Mouse (Mus musculus): Measurements from ENCODE around the gene Zcchc8. TPM values are rescaled to one million over a fixed set of nuclear protein-coding genes. Genes with fewer than 3 reads are reported as not detected.
A peak's percentile ranks its signal among the peaks of the same experiment; 100 is the strongest.
"Not testable (repeated sequence)": the region's sequence is repeated elsewhere in the genome, so short reads cannot be mapped to it uniquely, and the experiment has no call there.

Gene Zcchc8
- polyA plus RNA-seq (2015; fragmentation: Nextera tagmentation; extraction: Ambion mirVana) = 57.0 and 65.8 TPM in 2 replicates

GRCm38 (mm10) chr5:123720328-123721311 is at the start of gene Zcchc8:
Zcchc8 (minus strand) TSS chr5:123721100.
- Histone ChIP-seq H3K4me2 (peak within 1 kb of the TSS; percentile 82), H3K9ac (replicated peaks) (peak within 1 kb of the TSS; percentile 76), H3K27me3 (replicated peaks) (no peaks in the 10 kb centered on the region), H3K4me3 (replicated peaks) (peak within 1 kb of the TSS; percentile 82), H3K27ac (replicated peaks) (peak within 1 kb of the TSS; percentile 91), H3K4me1 (peaks cover 35% of the 10 kb centered on the region), H3K9me3 (replicated peaks) (no peaks in the 10 kb centered on the region), H3K36me3 (peaks cover 12% of the 10 kb centered on the region)
- WGBS = under 1% methylated on average over 83 of the region's 83 CpGs
- peak; percentile 100 for ATAC-seq (ENCODE audit: low FRiP score)

GRCm38 (mm10) chr5:123766455-123766854 is 45.6 kb upstream of the Zcchc8 start:
- H3K27ac ChIP-seq (replicated peaks); H3K9me3 ChIP-seq (replicated peaks); H3K4me1 ChIP-seq; H3K27me3 ChIP-seq (replicated peaks); ATAC-seq (ENCODE audit: low FRiP score); H3K36me3 ChIP-seq; H3K9ac ChIP-seq (replicated peaks); H3K4me3 ChIP-seq (replicated peaks); H3K4me2 ChIP-seq: not testable (repeated sequence)
- 95% methylated on average over 11 of the region's 11 CpGs for WGBS

GRCm38 (mm10) chr5:123765506-123765905 is 44.6 kb upstream of the Zcchc8 start:
- no peak for ATAC-seq (ENCODE audit: low FRiP score)
- H3K27me3 ChIP-seq (replicated peaks) = no peaks in the 10 kb centered on the region
- 95% methylated on average over 11 of the region's 11 CpGs for WGBS
- no peak overlapping the region for H3K4me2 ChIP-seq
- no peak overlapping the region for H3K4me3 ChIP-seq (replicated peaks)
- no peaks in the 10 kb centered on the region for H3K4me1 ChIP-seq
- no peak overlapping the region for H3K27ac ChIP-seq (replicated peaks)
- H3K9ac ChIP-seq (replicated peaks) = no peak overlapping the region
- H3K36me3 ChIP-seq = no peaks in the 10 kb centered on the region
- no peaks in the 10 kb centered on the region for H3K9me3 ChIP-seq (replicated peaks)

GRCm38 (mm10) chr5:123749065-123750064 is 28.5 kb upstream of the Zcchc8 start, which contains the start of the genes Rsrc2 and Kntc1:
Rsrc2 (minus strand) TSS chr5:123749414.
Kntc1 (plus strand) TSS chr5:123749716.
- Histone ChIP-seq H3K4me3 (replicated peaks) (peak within 1 kb of the TSS; percentile 73), H3K9me3 (replicated peaks) (no peaks in the 10 kb centered on the region), H3K27ac (replicated peaks) (peak within 1 kb of the TSS; percentile 99), H3K36me3 (peaks cover 4% of the 10 kb centered on the region), H3K4me2 (peak within 1 kb of the TSS; percentile 79), H3K27me3 (replicated peaks) (no peaks in the 10 kb centered on the region), H3K9ac (replicated peaks) (peak within 1 kb of the TSS; percentile 79), H3K4me1 (peaks cover 35% of the 10 kb centered on the region)
- peak; percentile 99 for ATAC-seq (ENCODE audit: low FRiP score)
- WGBS = under 1% methylated on average over 63 of the region's 63 CpGs

- peak overlapping the region; percentile 79 for H3K9ac ChIP-seq (replicated peaks)
- under 1% methylated on average over 18 of the region's 18 CpGs for WGBS
- H3K27me3 ChIP-seq (replicated peaks) = no peaks in the 10 kb centered on the region
- H3K4me3 ChIP-seq (replicated peaks) = peak overlapping the region; percentile 73
- no peaks in the 10 kb centered on the region for H3K9me3 ChIP-seq (replicated peaks)
- H3K4me2 ChIP-seq = peak overlapping the region; percentile 77
- H3K36me3 ChIP-seq = peaks cover 13% of the 10 kb centered on the region
- peak overlapping the region; percentile 99 for H3K27ac ChIP-seq (replicated peaks)
- H3K4me1 ChIP-seq = peaks cover 35% of the 10 kb centered on the region
- 0 out of 2 replicates have a peak, but pooled peaks have one; percentile 2 for ATAC-seq (ENCODE audit: low FRiP score)
Observed at GRCm38 (mm10) chr5:123748339-123749064, 27.6 kb upstream of the Zcchc8 start.

GRCm38 (mm10) chr5:123747604-123748003 is 26.7 kb upstream of the Zcchc8 start:
- no peaks in the 10 kb centered on the region for H3K9me3 ChIP-seq (replicated peaks)
- H3K27ac ChIP-seq (replicated peaks) = no peak overlapping the region
- H3K4me3 ChIP-seq (replicated peaks) = peak overlapping the region; percentile 73
- H3K4me1 ChIP-seq = peaks cover 35% of the 10 kb centered on the region
- peak overlapping the region; percentile 45 for H3K9ac ChIP-seq (replicated peaks)
- no peaks in the 10 kb centered on the region for H3K27me3 ChIP-seq (replicated peaks)
- H3K36me3 ChIP-seq = peaks cover 20% of the 10 kb centered on the region
- WGBS = 27% methylated on average over 7 of the region's 7 CpGs
- no peak for ATAC-seq (ENCODE audit: low FRiP score)
- H3K4me2 ChIP-seq = peak overlapping the region; percentile 77

- Histone ChIP-seq H3K4me1 (peaks cover 35% of the 10 kb centered on the region), H3K36me3 (peaks cover 26% of the 10 kb centered on the region), H3K27ac (replicated peaks) (no peak overlapping the region), H3K27me3 (replicated peaks) (no peaks in the 10 kb centered on the region), H3K9me3 (replicated peaks) (no peaks in the 10 kb centered on the region), H3K4me2 (peak overlapping the region; percentile 77), H3K9ac (replicated peaks) (no peak overlapping the region), H3K4me3 (replicated peaks) (no peak overlapping the region; the same call in 1 of the 2 replicates)
- ATAC-seq (ENCODE audit: low FRiP score) = no peak
Observed at GRCm38 (mm10) chr5:123746253-123746652, 25.4 kb upstream of the Zcchc8 start.

- no peak for ATAC-seq (ENCODE audit: low FRiP score)
- no peak overlapping the region for H3K27ac ChIP-seq (replicated peaks)
- no peak overlapping the region for H3K4me3 ChIP-seq (replicated peaks)
- no peak overlapping the region for H3K9ac ChIP-seq (replicated peaks)
- H3K4me2 ChIP-seq = no peak overlapping the region
- H3K27me3 ChIP-seq (replicated peaks) = no peaks in the 10 kb centered on the region
- no peaks in the 10 kb centered on the region for H3K9me3 ChIP-seq (replicated peaks)
- peaks cover 38% of the 10 kb centered on the region for H3K36me3 ChIP-seq
- 89% methylated on average over 2 of the region's 2 CpGs for WGBS
- H3K4me1 ChIP-seq = peaks cover 26% of the 10 kb centered on the region
Observed at GRCm38 (mm10) chr5:123744358-123744757, 23.5 kb upstream of the Zcchc8 start.

GRCm38 (mm10) chr5:123730981-123731380 is 10.1 kb upstream of the Zcchc8 start:
- no peak overlapping the region for H3K9ac ChIP-seq (replicated peaks)
- 93% methylated on average over 2 of the region's 2 CpGs for WGBS
- H3K36me3 ChIP-seq = peaks cover 72% of the 10 kb centered on the region
- no peak for ATAC-seq (ENCODE audit: low FRiP score)
- H3K4me3 ChIP-seq (replicated peaks) = no peak overlapping the region
- no peak overlapping the region for H3K4me2 ChIP-seq
- no peaks in the 10 kb centered on the region for H3K4me1 ChIP-seq
- no peaks in the 10 kb centered on the region for H3K9me3 ChIP-seq (replicated peaks)
- no peaks in the 10 kb centered on the region for H3K27me3 ChIP-seq (replicated peaks)
- no peak overlapping the region for H3K27ac ChIP-seq (replicated peaks)

GRCm38 (mm10) chr5:123723816-123724215 is 2.9 kb upstream of the Zcchc8 start:
- not testable (repeated sequence) for H3K9me3 ChIP-seq (replicated peaks); H3K4me2 ChIP-seq; H3K4me3 ChIP-seq (replicated peaks); H3K27me3 ChIP-seq (replicated peaks); H3K9ac ChIP-seq (replicated peaks); H3K27ac ChIP-seq (replicated peaks); ATAC-seq (ENCODE audit: low FRiP score)
- peaks cover 16% of the 10 kb centered on the region for H3K4me1 ChIP-seq
- 87% methylated on average over 7 of the region's 7 CpGs for whole genome bisulfite sequencing
- H3K36me3 ChIP-seq = peaks cover 14% of the 10 kb centered on the region

- no peak overlapping the region for H3K4me2 ChIP-seq
- peaks cover 66% of the 10 kb centered on the region for H3K36me3 ChIP-seq
- no peaks in the 10 kb centered on the region for H3K27me3 ChIP-seq (replicated peaks)
- no peak for ATAC-seq (ENCODE audit: low FRiP score)
- H3K4me3 ChIP-seq (replicated peaks) = no peak overlapping the region
- no peaks in the 10 kb centered on the region for H3K9me3 ChIP-seq (replicated peaks)
- no peak overlapping the region for H3K9ac ChIP-seq (replicated peaks)
- peaks cover 27% of the 10 kb centered on the region for H3K4me1 ChIP-seq
- WGBS = 94% methylated on average over 4 of the region's 4 CpGs
- H3K27ac ChIP-seq (replicated peaks) = no peak overlapping the region
Observed at GRCm38 (mm10) chr5:123714622-123715021, 6.3 kb downstream of the Zcchc8 start.
